Mouse (Mus musculus) CD4-positive, CD25-positive, alpha-beta regulatory T cell, adult 4 months (primary cell): ENCODE data around the gene Rreb1. TPM values are rescaled to one million over a fixed set of nuclear protein-coding genes. Genes with fewer than 3 reads are reported as not detected.
A peak's percentile ranks its signal among the peaks of the same experiment; 100 is the strongest.

Experiments used
- ATAC-seq: one replicate; pipeline ENCODE4 v1.8.0; 2017
- polyA plus RNA-seq, 2 experiments: library from polyadenylated mRNA; unstranded; fragments of 100-300 nt; shearing (Covaris generic); gene quantifications; one replicate each; pipeline ENCODE4 v1.2.1; 2017

Rreb1 gene
- polyA plus RNA-seq, 2 experiments from 2014 or later: 6.7 to 7.9 TPM

DNA sequence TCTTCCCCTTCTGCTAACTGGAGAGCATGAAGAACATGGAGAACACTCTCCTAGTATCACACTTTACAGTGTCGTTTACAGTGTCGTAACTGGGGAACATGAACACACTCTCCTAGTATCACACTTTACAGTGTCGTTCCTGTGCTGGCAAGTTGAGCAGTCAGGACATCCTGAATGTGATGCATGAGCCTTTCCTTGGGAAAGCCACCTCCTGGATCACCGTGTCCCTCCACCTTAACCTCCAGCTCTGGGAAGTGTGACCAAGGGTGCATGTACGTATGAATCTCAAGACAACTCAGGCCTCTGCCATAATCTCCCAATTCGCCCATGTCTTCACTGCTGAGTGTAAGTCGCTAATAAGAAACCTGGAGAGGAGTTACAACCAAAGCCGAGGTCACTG lies 211.5 kb downstream of the Rreb1 start:
- no peak for ATAC-seq

DNA sequence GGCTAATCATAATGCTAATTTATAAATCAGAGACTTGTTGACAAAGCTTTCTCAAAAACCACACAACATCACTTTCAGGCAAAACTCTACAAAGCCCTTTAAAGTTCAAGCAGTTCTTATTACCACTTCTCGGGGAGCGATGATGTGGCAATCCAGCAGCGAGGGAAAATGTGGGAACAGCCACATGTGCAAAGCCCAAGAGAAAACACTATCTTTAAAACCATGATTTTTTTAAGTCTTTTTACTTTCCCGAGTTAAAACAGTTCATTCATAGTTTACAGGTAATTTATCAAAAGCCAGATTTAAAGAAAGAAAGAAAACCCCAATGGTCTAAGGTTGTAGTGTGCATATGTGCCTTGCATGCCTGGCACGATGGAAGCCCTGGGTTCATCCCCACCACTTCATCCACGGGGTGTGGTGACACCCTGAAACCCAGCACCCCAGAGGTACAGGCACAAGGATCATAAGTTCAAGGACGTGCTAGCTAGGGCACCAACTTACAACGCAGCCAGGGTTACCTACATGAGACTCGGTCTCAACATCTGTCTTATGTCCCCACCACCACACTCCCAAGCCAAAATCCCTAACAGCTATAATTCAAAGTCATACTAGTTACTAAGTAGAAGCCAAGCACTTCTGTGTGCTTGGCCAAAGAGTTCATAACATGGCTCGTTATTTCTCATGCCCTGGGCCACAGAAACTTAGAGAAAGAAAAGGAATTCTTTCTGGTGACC lies 214.6 kb downstream of the Rreb1 start:
- no peak for ATAC-seq

DNA sequence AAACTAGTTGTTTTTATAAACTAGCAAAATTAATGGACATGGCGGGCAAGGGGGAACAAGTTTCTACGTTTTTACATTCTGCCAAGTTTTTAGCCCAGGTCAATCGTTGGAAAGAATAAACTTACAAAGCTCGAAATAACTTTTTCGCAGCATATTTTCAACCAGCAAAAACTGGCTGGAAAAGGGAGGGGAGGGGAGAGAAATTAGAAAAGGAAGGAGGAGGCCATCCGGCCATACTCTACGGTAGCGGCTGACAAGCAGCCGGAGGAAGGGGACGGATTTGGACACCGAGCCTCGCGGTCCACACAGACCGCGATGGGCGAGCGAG lies 215.1 kb downstream of the Rreb1 start:
- ATAC-seq: peak; percentile 9

DNA sequence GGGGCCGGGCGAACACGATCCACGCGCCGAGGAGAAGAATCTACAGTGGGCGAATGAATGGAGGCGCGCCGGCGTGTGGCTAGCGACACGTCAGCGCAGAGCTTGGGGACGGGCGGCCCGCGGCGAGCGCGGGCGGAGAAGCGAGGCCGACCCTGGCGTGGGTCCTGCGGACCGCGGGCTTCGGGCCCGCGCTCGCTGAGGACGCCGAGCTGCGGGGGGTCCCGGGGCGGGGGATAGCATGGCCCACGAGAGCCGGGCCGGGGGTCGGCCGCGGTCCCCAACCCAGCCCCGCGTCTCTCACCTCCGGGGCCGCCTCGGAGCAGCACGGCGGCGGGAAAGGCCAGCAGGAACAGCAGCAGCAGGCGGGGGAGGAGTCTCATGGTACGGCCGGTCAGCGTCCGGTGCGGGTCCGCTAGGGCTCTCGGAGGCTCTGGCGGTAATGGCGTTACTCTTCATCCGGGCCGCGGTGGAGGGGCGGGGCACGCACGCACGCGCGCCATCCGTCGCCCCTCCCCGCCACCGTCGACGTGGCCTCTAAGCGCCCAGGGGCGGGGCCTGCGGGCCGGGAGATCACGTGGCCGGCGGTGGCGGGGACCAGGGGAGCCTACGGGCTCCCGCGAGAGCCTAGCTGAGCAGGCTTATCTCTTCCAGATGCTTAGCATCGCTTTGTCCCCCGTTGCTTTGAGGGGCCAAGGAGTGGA lies 215.7 kb downstream of the Rreb1 start, which contains the start of gene Ssr1:
Gene Ssr1 (minus strand): TSS at position 514 of the 701 bp plus-strand sequence.
- peak; percentile 98 for ATAC-seq

DNA sequence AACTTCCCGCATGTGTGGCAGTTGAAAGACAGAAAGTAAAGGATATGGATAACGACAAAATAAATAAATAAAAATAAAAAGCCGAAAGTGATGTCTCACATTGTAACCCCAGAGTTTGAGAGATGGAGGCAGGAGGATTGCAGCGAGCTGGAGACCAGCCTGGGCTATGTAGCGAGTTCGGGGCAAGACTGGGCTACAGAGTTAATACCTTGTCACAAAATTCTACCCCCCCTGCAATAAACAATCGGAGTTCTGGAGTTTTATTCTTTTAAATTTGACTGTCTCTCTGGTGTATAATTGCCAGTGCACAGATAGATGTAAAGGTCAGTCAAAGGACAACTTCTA lies 216.2 kb downstream of the Rreb1 start:
- ATAC-seq: peak; percentile 19

DNA sequence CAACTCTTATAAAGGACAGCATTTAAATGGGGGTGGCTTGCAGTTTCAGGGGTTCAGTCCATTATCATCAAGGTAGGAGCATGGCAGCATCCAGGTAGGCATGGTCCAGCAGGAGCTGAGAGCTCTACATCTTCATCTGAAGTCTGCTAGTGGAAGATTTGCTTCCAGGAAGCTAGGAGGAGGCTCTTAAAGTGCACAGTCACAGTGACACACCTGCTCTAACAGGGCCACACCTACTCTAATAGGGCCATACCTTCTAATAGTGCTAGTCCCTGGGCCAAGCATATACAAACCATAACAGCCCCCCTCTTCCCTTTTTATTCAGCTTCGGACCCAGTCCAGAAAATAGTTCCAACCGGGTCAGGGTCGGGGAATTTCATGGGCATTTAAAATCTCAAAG lies 221.5 kb downstream of the Rreb1 start:
- ATAC-seq: no peak

Other genes starting within 250 kb of the Rreb1 start
- gene Ssr1, start 215.8 kb downstream of the Rreb1 start, polyA plus RNA-seq: 100 to 1,000 TPM; 103 to 115 TPM